Mouse (Mus musculus) layer of hippocampus, adult 9-10 months (tissue): Measurements from ENCODE around the gene Gtf2h5.

Source experiments
- DNase-seq: peaks from one replicate; pipeline ENCODE4 v3.0.0; 2022; ENCODE audit warnings: low spot score

The Gtf2h5 gene

DNA sequence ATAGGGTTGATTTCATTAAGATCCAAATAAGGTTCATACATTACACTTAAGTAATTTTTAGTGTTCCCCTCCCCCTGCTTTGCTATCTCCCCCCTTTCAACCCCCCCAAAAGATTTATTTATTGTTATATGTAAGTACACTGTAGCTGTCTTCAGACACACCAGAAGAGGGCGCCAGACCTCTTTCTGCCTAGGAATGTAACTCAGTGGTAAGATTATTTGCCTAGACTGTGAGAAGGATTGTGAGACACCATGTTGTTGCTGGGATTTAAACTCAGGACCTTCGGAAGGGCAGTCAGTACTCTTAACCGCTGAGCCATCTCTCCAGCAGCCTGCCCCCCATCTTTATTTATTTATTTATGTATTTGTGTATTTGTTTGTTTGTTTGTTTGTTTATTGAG lies 31.4 kb downstream of the Gtf2h5 start:
- DNase-seq, result no peak

DNA sequence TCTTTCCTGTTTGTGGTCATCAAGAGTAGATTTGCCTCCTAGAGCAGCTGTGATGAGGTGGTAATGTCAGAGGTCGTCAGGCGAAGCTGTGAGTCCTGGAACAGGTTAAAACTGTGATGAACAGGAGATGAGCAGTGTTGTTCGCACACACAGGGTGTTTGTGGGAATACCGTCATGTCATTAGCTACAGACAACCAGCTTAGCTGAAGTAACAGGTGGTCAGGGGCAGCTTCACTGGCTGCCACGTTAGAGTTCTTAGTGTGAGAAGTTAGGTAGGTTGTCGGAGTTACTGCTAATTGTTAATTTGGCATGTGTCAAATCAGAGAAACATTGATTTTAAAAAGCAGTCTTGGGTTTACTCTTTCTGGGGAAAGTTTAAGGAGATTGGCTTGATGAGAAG lies 34.1 kb downstream of the Gtf2h5 start:
- DNase-seq, result no peak

DNA sequence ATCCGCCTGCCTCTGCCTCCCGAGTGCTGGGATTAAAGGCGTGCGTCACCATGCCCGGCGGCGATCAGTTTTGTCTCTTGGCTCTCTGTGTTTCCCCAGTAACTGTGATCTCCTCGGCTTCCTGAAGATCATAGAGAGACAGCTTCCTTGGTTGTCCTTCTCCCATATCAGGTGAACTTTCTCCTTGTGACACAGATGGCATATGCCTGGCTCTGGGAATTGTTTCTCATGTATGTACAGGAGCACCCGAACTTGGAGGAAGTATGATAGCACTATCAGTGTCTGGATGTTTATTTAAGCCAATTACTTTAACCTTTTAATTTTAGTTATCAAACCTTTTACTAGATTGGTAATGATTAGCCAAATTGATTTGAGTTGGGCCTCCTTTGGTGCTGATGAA lies 35.5 kb downstream of the Gtf2h5 start:
- DNase-seq, result no peak

DNA sequence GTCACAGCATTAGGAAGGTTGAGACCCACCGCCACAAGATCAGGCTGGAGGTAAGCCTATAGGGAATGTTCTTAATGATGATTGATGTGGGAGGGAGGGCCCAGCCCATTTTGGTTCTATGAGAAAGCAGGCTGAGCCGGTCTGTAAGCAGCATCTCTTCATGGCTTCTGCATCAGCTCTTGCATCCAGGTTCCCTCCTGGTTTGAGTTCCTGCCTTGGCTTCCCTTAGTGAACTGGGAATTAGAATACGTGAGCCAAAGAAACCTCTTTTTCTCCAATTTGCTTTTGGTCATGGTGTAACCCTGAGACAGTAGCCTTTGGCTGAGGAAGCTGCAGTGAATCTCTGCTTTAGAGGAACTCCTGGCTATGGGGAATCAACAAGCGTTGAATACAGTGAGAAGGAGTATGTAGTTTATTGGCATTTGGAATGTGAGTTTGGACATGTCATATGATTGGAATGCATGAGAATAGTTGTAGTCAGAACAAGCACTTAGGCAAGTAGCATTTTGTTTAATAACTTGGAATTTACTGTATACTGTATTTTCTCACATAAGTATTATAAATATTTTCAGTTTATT lies 37.7 kb downstream of the Gtf2h5 start:
- no peak for DNase-seq

DNA sequence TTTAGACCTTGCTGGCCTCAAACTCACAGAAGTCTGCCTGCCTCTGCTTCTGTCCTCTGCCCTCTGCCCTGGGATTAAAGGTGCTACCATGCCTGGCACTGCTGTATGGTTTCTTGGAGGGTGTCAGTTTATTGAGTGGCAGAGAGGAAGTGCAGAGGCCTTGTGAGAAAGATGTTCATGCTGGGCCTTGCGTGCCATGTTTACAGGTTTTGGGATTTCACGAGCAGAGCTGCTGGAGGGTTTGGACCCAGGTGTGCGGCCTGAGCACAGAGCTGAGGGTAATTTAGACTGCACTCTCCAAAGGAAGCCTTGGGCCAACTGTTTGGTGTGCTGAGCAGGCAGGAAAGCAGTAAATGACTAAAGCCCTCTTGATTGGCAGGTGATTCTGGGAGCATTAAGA lies 38.3 kb downstream of the Gtf2h5 start:
- DNase-seq, result no peak

DNA sequence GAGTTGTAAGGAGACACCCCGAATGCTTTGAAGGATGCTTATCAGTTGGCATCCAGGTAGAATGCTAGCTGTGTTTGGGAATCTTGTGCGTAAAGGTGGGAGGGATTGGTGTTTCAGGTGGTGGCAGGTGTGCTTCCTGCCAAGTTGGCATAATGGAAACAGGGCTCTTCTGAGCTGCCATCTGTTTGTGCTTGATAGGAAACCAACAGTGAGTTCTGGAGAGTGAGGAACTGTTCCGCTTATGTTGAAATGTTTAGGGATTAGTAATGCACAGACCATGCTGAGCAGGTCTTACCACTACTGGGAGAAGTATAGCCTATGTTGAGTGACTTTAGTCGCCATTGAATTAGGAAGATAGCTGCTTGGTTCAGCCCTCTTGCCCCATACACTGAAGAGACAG lies 39.3 kb downstream of the Gtf2h5 start:
- DNase-seq, result no peak

DNA sequence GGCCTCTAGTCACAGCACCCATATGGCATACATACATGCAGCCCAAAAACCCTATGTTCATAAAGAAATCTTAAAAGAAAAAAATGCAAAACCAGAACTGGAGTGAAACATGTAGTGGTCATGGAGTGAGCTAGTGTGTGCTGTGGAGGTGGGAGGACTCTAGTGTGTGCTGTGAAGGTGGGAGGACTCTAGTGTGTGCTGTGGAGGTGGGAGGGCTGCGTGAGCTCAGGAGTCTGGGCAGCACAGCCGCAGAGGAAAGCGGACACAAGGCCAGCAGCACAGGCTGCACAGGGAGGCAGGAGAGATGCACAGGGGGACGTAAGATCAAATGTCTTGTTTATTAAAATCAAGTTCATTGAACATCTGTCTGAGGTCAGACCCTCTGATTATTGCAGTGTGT lies 44.2 kb downstream of the Gtf2h5 start:
- DNase-seq, result no peak

DNA sequence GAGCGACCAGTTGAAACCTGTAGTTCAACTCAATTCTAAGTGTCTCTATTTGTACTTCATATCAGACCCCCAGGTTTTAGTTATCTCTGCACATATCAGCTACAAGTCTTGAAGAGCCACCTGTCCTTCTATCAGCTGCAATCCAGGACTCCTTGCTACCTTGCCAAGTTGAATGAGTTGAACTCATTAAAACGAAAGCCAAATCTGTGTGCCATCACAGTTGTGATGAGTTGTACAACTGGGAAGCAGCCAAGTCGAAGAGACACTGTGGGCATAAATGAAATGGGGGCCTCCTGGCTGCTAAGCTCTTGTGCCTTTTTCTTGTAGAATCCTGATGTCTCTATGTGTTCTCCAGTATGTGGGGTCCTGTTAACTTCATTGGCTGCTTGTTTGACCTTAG lies 45.9 kb downstream of the Gtf2h5 start:
- no peak for DNase-seq

DNA sequence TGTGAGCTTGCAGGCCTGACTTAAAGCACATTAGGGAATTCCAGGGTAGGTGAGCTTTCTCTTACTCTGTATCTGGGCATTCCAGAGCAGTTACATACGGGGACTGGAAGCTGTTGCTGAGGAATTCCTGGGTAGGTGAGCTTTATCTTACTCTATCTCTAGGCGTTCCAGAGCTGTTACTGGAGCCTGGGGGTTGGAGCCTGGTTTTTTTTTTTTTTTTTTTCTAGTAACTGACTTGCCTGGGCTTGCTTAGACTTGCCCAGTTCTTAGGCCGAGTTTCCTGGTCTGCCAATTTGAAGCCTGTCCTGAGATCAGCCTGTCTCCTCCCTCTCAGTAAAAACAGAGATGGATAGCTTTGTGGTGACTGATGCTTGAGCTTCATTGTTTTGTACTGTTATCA lies 48.5 kb downstream of the Gtf2h5 start:
- DNase-seq, result no peak

DNA sequence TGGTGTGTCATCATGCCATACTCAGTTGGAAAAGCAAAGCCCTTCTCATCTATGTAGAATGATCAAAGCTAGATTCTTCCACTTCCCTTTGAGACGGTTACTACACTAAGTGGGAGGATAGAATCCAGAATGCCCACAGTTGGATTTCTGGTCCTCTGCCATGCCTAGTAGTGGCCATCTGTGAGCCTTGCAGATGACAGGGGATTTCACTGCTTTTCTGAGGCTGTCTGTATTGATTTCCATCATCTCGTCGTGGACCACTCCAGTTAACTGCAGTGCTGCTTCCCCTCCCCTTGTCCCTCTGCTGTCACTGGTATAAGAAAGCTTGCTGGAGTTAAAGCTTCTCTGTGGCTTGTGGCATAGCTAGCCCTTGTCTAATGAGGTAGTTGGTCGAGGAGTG lies 49.8 kb downstream of the Gtf2h5 start:
- DNase-seq, result no peak

DNA sequence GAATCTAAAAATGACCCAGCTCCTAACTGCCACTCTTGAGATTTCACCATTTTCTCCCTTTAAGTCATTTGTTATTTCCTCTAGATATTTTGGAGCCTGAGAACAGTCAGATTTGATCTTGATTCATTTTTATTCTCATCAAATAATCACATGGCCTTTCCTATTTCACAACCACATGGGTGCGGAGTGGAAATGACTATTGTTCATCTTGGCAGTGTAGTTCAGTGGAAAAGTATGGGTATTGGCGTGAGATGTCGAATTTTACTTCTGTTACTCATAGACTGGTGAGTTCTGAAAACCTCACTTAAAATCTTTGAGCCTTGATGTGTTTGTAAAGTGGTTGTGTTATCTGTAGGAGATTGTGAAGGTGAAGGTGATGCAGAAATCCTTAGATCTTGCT lies 51.5 kb downstream of the Gtf2h5 start:
- no peak for DNase-seq
